Mouse (Mus musculus): ENCODE measurements around the gene Trak1. TPM values are rescaled to one million over a fixed set of nuclear protein-coding genes. Genes with fewer than 3 reads are reported as not detected.

Gene Trak1
- polyA plus RNA-seq, 1 experiment from 2014 or later, result 26.1 TPM

DNA sequence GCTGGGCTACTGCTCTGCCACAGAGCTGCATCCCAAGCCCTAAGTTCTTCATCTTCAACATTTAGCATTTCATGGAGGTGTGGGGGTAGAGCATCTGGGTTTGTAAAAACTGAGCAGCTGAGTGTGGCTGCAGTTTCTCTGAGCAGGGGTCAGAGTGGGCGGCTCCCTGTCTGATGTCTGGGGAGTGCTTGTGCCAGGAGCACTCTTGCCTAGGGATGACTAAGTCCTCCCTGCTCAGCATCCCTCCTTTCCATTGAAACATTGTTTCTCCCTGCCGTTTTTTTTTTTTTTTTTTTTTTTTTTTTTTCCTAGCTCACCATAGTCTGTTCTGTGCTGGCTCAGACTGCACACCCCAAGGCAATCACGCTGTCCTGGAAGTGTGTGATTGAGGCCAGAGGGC lies 53.3 kb downstream of the Trak1 start:
- H3K4me2 ChIP-seq (ENCODE audit: low read length), result no peak overlapping the region
- H3K9ac ChIP-seq (ENCODE audit: low read length), result no peak overlapping the region
- no peaks in the 10 kb centered on the region for H3K9me3 ChIP-seq (ENCODE audit: control insufficient read depth, low read length)
- peak overlapping the region; percentile 69 for H3K27ac ChIP-seq (ENCODE audit: low read depth)
- no peak overlapping the region for H3K4me3 ChIP-seq (ENCODE audit: low read depth, low read length)
- H3K27me3 ChIP-seq (replicated peaks; ENCODE audit: control insufficient read depth, insufficient read depth, low read length), result no peaks in the 10 kb centered on the region
- WGBS, result 23% methylated on average over 3 of the region's 3 CpGs
- no peaks in the 10 kb centered on the region for H3K36me3 ChIP-seq (ENCODE audit: control insufficient read depth, insufficient read depth, low read length)
- ATAC-seq (replicated peaks; ENCODE audit: low FRiP score, low TSS enrichment, low read depth) (no peak; the same call in 1 of the 2 replicates), DNase-seq (ENCODE audit: low spot score) (no peak)
- peaks cover 60% of the 10 kb centered on the region for H3K4me1 ChIP-seq (replicated peaks; ENCODE audit: control insufficient read depth, insufficient read depth, low read length)

DNA sequence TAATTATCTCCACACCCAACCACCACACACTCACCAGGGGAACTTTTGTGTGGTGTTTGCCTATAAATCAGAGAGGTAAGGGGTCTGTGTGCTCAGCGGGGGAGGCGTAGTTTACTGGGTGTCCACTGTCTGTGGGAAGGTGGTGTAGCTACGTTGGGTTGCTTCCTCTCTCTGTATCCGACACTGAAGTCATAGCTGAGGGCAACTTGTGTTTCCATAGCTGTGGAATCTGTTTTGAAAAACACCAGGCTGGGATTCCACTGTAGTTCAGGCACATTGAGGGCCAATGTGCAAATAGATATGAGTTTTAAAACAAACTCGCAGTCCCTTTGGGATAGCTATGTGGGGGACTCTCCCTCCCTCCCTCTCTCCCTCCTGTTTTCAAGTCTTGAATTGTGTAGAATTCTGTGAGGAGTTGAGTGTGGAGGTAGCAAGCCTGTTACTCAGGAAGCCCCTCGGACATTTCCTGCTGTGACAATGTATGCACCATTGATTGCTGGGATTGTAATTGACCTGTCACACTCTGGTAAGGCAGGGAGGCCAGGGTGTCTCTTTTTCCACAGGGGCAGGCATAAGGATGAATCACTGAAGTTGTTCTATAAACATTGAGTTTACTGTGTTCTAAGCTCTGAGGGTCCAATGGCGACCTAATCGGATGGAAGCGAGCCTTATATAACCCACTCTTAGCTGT lies 54.2 kb downstream of the Trak1 start:
- peak overlapping the region; percentile 69 for H3K27ac ChIP-seq (ENCODE audit: low read depth)
- no peaks in the 10 kb centered on the region for H3K27me3 ChIP-seq (replicated peaks; ENCODE audit: control insufficient read depth, insufficient read depth, low read length)
- no peak overlapping the region for H3K9ac ChIP-seq (ENCODE audit: low read length)
- no peaks in the 10 kb centered on the region for H3K36me3 ChIP-seq (ENCODE audit: control insufficient read depth, insufficient read depth, low read length)
- DNase-seq (ENCODE audit: low spot score) (no peak), ATAC-seq (replicated peaks; ENCODE audit: low FRiP score, low TSS enrichment, low read depth) (no peak)
- peaks cover 61% of the 10 kb centered on the region for H3K4me1 ChIP-seq (replicated peaks; ENCODE audit: control insufficient read depth, insufficient read depth, low read length)
- WGBS, result 40% methylated on average over 9 of the region's 9 CpGs
- no peak overlapping the region for H3K4me3 ChIP-seq (ENCODE audit: low read depth, low read length)
- no peaks in the 10 kb centered on the region for H3K9me3 ChIP-seq (ENCODE audit: control insufficient read depth, low read length)
- H3K4me2 ChIP-seq (ENCODE audit: low read length), result no peak overlapping the region

DNA sequence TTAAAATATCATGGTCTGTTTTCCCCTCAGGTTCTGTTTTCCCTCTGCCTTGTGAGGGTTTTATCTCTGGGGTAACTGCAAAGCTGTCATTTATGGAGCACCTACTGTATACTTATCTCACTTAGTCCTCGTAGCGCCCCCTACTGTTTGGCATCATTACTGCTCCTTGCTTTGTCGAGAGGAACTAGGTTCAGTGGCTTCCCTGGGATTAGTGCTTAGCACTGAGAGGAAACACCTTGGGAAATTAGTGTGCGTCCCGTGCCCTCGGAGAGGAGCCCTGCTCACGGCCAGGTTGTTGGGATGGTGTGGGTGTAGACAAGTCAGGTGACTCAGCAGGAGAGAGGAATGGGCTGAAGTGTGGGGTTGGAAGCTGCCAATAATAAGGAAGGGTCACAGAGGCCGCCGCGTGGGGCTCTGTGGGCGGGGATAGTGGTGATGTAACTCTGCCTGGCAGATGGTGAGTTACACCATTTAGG lies 54.9 kb downstream of the Trak1 start:
- H3K36me3 ChIP-seq (ENCODE audit: control insufficient read depth, insufficient read depth, low read length), result no peaks in the 10 kb centered on the region
- H3K27ac ChIP-seq (ENCODE audit: low read depth), result no peak overlapping the region
- DNase-seq (ENCODE audit: low spot score) (no peak), ATAC-seq (replicated peaks; ENCODE audit: low FRiP score, low TSS enrichment, low read depth) (no peak)
- H3K9me3 ChIP-seq (ENCODE audit: control insufficient read depth, low read length), result no peaks in the 10 kb centered on the region
- no peak overlapping the region for H3K4me3 ChIP-seq (ENCODE audit: low read depth, low read length)
- H3K4me1 ChIP-seq (replicated peaks; ENCODE audit: control insufficient read depth, insufficient read depth, low read length), result peaks cover 60% of the 10 kb centered on the region
- no peaks in the 10 kb centered on the region for H3K27me3 ChIP-seq (replicated peaks; ENCODE audit: control insufficient read depth, insufficient read depth, low read length)
- no peak overlapping the region for H3K9ac ChIP-seq (ENCODE audit: low read length)
- H3K4me2 ChIP-seq (ENCODE audit: low read length), result no peak overlapping the region
- 27% methylated on average over 11 of the region's 11 CpGs for WGBS

DNA sequence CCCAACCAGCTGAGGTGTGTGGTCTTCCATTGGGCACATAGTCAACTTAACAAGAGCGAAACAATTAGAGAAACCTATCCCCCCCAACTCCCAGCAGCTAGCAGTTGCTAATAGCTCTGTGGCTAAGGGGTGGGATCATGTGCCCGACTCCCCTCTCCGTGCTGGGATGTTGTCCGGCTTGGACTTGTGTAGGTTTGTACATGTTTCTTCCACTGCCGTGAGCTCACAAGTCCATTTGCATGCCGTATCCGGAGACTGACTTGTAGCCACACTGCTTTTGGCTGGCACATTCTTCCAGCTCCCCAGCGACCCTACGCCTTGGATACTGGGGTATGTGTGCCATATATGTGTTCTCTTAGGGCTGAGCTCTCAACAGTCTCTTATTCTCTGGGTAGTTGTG lies 55.4 kb downstream of the Trak1 start:
- DNase-seq (ENCODE audit: low spot score) (no peak), ATAC-seq (replicated peaks; ENCODE audit: low FRiP score, low TSS enrichment, low read depth) (no peak)
- Histone ChIP-seq H3K4me3 (ENCODE audit: low read depth, low read length) (no peak overlapping the region), H3K9ac (ENCODE audit: low read length) (no peak overlapping the region), H3K36me3 (ENCODE audit: control insufficient read depth, insufficient read depth, low read length) (no peaks in the 10 kb centered on the region), H3K4me1 (replicated peaks; ENCODE audit: control insufficient read depth, insufficient read depth, low read length) (peaks cover 55% of the 10 kb centered on the region), H3K27me3 (replicated peaks; ENCODE audit: control insufficient read depth, insufficient read depth, low read length) (no peaks in the 10 kb centered on the region), H3K27ac (ENCODE audit: low read depth) (no peak overlapping the region), H3K9me3 (ENCODE audit: control insufficient read depth, low read length) (no peaks in the 10 kb centered on the region), H3K4me2 (ENCODE audit: low read length) (no peak overlapping the region)
- 89% methylated on average over 9 of the region's 9 CpGs for WGBS

DNA sequence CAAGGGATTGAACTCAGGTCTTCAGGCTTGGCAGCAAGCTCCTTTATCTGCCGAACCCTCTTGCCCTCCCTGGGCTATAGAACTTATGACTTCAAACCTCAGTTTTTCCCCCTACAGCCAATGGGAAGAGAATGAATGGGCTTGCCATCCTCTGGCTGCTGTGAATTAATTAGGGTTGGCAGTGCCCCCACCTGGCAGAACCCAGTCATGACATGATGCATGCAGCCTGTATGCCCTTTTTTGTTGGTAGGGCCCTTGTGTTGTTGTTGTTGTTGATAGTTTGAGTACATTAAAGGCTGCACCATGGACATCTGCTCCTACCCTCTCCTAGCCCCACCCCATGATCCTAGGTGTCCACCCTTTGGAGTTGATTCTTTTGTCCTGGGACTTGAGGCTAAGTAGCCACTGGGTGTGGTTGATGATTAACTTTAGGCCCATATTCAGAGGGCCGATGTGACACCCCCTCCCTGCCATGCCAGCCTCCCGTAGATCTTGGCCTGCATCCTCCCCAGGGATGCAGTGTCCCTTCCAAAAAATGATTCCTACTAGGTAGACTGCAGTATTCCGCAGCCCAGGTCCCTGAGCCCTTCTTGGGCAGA lies 57.6 kb downstream of the Trak1 start:
- H3K27ac ChIP-seq (ENCODE audit: low read depth), result no peak overlapping the region; the same call in 1 of the 2 replicates

DNA sequence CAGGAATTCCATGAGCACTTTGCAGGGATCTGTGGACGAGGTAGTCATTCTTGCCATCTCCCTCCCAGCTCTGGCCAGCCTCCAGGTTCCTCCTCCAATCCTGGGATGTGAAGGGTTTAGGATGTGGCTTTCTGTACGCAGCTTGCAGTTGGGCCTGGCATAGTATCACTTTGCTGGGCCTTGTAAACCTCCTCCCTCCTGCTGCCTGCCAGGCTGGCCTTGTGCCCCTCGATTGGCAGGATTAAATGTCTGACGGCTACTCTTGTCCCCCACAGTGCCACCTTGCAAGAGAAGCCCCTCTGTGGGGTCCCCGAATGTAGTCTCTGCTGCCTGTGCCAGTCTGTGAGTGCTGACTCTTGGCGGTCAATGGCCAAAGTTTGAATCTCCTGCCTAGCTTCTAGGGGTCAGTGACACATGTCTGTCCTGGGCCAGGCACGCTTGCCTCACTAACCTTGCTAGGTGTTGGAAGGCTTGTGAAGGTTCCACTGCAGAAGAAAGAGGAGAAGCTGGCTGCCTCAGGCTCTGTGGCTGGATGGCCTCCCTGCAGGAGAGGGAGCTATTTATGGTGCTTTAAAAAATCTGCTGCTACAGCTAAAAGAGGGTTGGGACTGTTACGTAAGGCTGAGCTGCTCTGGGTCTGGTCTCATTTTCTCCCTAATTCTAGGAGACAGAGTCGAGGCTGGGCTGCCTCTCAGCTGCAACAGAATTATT lies 58.3 kb downstream of the Trak1 start:
- 70% methylated on average over 9 of the region's 9 CpGs for WGBS
- ATAC-seq (replicated peaks; ENCODE audit: low FRiP score, low TSS enrichment, low read depth) (no peak), DNase-seq (ENCODE audit: low spot score) (no peak)
- Histone ChIP-seq H3K9me3 (ENCODE audit: control insufficient read depth, low read length) (no peaks in the 10 kb centered on the region), H3K4me1 (replicated peaks; ENCODE audit: control insufficient read depth, insufficient read depth, low read length) (peaks cover 50% of the 10 kb centered on the region), H3K4me2 (ENCODE audit: low read length) (no peak overlapping the region), H3K4me3 (ENCODE audit: low read depth, low read length) (no peak overlapping the region), H3K9ac (ENCODE audit: low read length) (no peak overlapping the region), H3K36me3 (ENCODE audit: control insufficient read depth, insufficient read depth, low read length) (no peaks in the 10 kb centered on the region), H3K27ac (ENCODE audit: low read depth) (peak overlapping the region; percentile 30; the same call in 1 of the 2 replicates), H3K27me3 (replicated peaks; ENCODE audit: control insufficient read depth, insufficient read depth, low read length) (no peaks in the 10 kb centered on the region)

More for the DNA sequence above, 57.6 kb downstream of the Trak1 start:
- WGBS, result 77% methylated on average over 4 of the region's 4 CpGs
- no peak overlapping the region for H3K9ac ChIP-seq (ENCODE audit: low read length)
- H3K4me2 ChIP-seq (ENCODE audit: low read length), result no peak overlapping the region
- DNase-seq (ENCODE audit: low spot score), result no peak
- no peaks in the 10 kb centered on the region for H3K9me3 ChIP-seq (ENCODE audit: control insufficient read depth, low read length)
- peaks cover 49% of the 10 kb centered on the region for H3K4me1 ChIP-seq (replicated peaks; ENCODE audit: control insufficient read depth, insufficient read depth, low read length)
- H3K4me3 ChIP-seq (ENCODE audit: low read depth, low read length), result no peak overlapping the region
- no peaks in the 10 kb centered on the region for H3K27me3 ChIP-seq (replicated peaks; ENCODE audit: control insufficient read depth, insufficient read depth, low read length)
- H3K36me3 ChIP-seq (ENCODE audit: control insufficient read depth, insufficient read depth, low read length), result no peaks in the 10 kb centered on the region
- ATAC-seq (replicated peaks; ENCODE audit: low FRiP score, low TSS enrichment, low read depth), result no peak

DNA sequence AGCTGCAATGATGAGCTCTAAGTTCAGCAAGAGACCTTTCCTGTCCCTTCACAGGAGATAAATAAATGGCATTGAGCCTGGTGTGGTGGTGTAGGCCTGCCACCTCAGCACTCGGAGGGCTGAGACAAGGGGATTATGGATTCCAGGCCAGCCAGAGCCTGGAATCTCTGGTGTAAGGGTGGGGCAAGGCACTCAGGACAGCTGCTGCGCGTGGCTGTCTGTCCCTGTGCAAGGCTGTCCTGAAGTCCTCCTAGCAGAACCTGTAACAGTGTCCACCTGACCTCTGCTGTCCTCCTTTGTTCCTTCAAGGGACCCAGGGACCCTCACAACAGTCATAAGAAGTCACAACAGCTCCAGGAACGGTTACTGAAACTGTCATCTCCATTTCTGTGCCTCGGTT lies 59.8 kb downstream of the Trak1 start:
- Histone ChIP-seq H3K4me1 (replicated peaks; ENCODE audit: control insufficient read depth, insufficient read depth, low read length) (peaks cover 42% of the 10 kb centered on the region), H3K36me3 (ENCODE audit: control insufficient read depth, insufficient read depth, low read length) (no peaks in the 10 kb centered on the region), H3K4me3 (ENCODE audit: low read depth, low read length) (no peak overlapping the region), H3K9me3 (ENCODE audit: control insufficient read depth, low read length) (no peaks in the 10 kb centered on the region), H3K27ac (ENCODE audit: low read depth) (no peak overlapping the region), H3K9ac (ENCODE audit: low read length) (no peak overlapping the region), H3K27me3 (replicated peaks; ENCODE audit: control insufficient read depth, insufficient read depth, low read length) (no peaks in the 10 kb centered on the region), H3K4me2 (ENCODE audit: low read length) (no peak overlapping the region)
- ATAC-seq (replicated peaks; ENCODE audit: low FRiP score, low TSS enrichment, low read depth) (no peak), DNase-seq (ENCODE audit: low spot score) (no peak)
- 72% methylated on average over 5 of the region's 5 CpGs for WGBS

DNA sequence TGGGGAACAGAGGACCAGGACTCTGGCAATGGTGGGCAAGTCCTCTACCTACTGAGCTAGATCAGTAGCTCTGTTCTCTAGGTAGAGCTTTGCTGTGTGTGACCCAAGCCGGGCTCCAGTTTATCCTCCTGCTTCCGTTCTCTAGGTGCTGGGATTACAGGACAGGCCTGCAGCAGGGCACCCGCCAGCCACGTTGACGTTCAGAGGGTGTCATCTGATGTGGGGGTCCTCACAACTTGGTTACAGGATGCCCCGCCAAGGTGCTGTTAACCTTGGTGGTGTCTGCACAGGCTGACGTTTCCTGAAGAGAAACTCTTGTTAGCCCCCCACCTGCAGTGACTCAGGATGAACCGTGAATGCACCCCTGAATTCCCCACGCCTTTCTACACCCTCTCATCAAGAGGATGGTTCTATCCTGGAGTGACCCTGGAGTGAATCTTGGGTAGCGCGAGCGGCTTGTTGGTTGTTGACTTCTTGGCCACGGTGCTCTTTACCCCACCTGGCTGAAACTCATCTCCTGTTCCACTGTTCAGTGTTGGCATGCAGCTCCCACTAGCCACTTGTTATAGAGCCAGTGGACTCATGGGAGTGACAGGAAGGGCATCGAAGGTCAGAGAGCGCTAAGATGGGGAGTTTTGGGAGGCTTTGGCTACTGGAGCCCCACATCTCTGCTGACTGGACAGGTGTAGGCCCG lies 60.4 kb downstream of the Trak1 start:
- H3K4me3 ChIP-seq (ENCODE audit: low read depth, low read length), result no peak overlapping the region
- H3K27ac ChIP-seq (ENCODE audit: low read depth), result no peak overlapping the region
- no peaks in the 10 kb centered on the region for H3K9me3 ChIP-seq (ENCODE audit: control insufficient read depth, low read length)
- H3K4me1 ChIP-seq (replicated peaks; ENCODE audit: control insufficient read depth, insufficient read depth, low read length), result peaks cover 36% of the 10 kb centered on the region
- no peak overlapping the region for H3K9ac ChIP-seq (ENCODE audit: low read length)
- no peaks in the 10 kb centered on the region for H3K36me3 ChIP-seq (ENCODE audit: control insufficient read depth, insufficient read depth, low read length)
- 87% methylated on average over 16 of the region's 16 CpGs for WGBS
- no peaks in the 10 kb centered on the region for H3K27me3 ChIP-seq (replicated peaks; ENCODE audit: control insufficient read depth, insufficient read depth, low read length)
- ATAC-seq (replicated peaks; ENCODE audit: low FRiP score, low TSS enrichment, low read depth) (no peak), DNase-seq (ENCODE audit: low spot score) (no peak)
- H3K4me2 ChIP-seq (ENCODE audit: low read length), result no peak overlapping the region
